Mouse (Mus musculus) left cerebral cortex, postnatal 4 days (tissue): Measurements from ENCODE around the gene Mrpl21. TPM values are rescaled to one million over a fixed set of nuclear protein-coding genes. Genes with fewer than 3 reads are reported as not detected.

Source experiments
- DNase-seq: peaks from one replicate; pipeline ENCODE4 v3.0.0-alpha.2; 2022
- intact Hi-C: fragments of 180-260 bp; cut with DNase I; formaldehyde crosslinking; loops from one replicate; pipeline ENCODE4 v1.15.1; 2025
- total RNA-seq, 2 experiments: library from RNA; stranded (reverse); gene quantifications; 2 replicates each; pipeline ENCODE4 v1.2.3; 2021

The Mrpl21 gene
- 10 to 100 TPM; 51.5 to 52.5 TPM for total RNA-seq

DNA sequence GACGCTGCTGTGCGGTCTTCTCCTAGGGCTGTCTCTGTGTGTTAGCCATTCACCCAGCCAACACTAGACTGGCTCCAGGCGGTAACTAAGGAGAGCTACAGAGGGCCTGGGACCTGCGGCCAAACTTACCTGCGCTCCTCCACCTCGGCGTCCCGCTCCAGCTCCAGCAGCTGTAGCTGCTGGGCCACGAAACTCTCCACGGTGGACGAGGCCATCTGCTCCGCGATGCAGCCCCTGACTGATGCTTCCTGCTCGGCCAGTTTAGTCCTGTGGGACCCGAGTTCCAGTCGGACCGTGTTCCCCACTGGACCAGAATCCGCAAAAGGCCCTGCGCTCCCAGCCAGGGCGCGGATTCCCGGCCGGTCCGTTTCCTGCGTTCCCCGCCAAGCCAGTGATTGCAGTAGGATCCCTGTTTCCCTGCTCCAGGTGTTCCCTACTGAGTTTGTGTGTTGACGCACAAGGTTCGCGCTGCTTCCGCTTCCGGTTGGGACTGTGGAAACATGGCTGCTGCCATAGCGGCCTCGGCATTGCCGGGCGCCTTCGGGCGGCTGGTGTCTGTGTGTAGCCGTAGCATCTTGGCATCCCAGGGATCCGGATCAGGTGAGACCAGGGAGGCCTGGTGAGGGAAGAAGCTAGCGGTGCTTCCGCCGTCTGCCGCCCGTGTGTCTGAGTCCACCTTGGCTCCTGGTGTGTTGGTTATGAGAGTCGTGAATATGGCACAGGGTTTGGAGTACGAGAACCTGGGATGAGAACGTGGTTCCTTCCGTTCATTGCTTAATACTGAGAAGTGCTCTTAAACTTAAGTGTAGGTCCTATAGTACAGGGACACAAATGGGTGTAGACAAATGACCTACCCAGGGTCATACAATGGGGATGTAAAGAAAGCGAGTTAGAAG lies at the start of gene Mrpl21, which contains the start of gene Ighmbp2:
Gene Mrpl21 (plus strand): TSS at position 330 of the 896 bp plus-strand sequence.
Gene Ighmbp2 (minus strand): TSS at position 446 of the 896 bp plus-strand sequence.
- intact Hi-C loops = no loop called here
- DNase-seq = peak; percentile 88

DNA sequence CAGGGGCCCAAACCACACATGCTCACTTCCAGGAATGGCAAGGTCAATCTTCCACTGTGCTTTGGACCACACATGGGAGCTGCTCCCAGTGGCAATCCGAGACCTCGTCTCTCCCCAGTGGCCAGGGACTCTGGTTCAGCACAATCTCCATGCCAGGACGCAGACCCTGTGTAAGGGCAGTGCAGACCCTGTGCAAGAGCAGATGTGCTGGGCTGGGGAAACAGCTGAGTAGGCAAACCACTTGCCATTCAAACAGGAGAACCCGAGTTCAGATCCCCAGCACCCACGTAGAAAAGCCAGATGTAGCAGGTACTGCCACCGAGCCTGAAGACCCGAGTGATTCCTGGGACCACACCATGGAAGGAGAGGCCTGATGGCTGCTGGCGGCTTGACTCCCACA lies 22.7 kb upstream of the Mrpl21 start:
- DNase-seq = no peak
- intact Hi-C loops = no loop called here

DNA sequence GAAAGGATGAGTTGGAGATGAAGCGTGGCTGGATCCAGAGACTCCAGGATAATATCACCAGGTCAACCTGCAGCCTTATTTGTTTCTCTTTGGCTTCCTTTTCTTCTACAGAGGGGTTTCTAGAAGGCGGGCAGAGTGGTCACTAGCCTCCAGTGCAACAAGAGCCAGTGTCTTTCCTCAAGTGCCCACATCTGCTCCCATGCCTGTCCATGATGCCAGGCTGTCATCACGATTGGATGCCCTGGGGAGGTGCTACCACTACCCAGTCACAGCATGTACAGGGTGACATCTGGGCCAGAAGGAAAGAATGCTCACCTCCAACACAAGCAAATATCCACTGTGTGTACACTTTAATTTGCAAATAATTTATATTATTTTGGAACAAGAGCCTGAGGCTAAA lies 22.1 kb upstream of the Mrpl21 start:
- intact Hi-C loops = no loop called here
- no peak for DNase-seq

DNA sequence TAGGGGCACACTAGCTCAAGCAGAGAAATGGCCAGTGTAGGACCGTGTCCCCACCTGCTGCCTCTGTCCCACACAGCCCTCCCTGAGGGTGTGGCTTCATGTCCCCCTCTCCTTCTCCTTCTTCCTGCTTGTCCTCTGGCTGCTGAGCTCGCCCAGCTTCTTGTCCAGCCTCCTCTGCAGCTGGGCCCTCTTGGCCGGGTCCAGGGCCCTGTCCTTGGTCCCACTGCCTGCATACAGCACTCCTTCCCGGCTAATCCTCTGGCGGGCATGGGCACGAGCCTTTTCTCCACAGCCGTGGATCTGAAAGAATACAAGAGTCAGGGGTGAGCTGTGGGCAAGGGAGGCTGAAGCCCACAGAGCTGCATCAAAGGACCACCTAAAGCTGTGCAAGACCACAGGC lies 21.4 kb upstream of the Mrpl21 start:
- intact Hi-C loops = no loop called here

DNA sequence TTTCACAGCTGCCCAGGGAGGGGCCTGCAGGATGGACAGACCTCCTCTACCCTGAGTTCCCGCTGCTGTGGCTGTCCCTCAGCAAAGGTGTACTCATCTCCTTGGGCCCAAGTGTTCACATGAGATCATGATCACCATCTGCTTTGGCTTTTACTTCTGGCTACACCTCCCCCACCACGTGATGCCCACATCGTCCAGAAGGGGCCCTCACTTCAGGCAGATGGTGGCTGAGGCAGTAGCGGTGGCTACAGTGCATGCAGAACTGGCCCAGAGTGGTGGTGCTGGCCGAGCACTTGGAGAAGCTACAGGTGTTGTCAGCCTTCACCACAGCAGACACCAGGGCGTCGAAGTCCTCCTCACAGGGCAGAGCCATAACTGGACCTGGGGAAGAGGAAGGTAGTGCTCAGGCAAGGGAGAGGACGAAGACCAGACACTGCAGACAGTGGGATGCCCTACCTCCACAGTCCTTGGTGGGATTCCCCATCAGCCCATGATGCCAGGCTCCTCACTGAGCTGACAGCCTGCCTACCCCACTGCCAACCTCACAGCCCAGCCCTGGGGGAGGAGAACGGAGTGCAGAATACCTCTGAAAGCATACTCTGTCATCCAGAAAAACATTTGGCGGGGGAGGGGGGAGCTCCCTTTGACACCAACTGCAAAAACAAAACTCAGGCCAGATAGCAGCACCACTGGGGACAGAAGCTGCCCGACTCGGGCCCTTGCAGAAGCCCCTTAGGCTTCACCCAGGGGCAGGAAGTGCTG lies 20.8 kb upstream of the Mrpl21 start:
- DNase-seq = peak; percentile 20
- intact Hi-C loops = no loop called here

More for the DNA sequence above, 21.4 kb upstream of the Mrpl21 start:
- no peak for DNase-seq

DNA sequence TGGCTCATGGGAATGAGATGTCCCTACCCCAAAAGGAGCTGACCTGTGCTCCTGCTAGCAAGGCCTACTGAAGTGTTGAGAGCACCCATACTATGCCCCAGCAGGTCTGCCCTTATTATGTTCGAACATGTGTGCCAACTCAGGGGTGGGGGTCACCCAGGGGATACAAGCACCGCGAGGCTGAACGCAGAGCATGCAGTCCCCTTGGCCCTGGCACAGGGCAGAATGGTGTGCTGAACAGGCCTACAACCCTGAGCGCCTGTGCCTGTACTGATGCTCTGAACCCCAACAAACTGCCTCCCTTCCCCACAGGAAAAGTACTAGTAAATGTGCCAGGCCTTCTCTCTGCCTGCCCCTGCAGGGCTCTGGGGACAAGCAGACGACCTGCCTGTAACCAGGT lies 18.4 kb upstream of the Mrpl21 start:
- intact Hi-C loops = no loop called here
- DNase-seq = no peak

DNA sequence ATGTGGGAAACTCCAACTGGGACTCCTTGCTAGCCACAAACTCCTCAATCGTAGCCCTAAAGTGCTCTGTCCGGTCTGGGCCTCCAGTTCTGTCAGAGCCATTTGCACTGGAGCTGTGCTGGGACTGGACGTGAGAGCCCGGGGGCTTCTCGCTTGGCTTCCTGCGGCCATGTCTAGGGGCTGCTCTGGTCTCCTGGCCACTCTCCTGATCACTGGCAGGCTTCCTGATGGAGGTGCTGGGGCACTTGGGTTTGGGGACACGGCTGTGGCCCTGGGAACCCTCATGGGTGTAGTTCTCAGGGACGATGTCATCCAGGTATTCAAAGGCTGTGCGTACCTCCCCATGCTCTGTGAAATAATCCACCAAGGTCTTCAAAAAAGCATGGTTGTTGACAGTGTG lies 17.5 kb upstream of the Mrpl21 start:
- intact Hi-C loops = no loop called here
- no peak for DNase-seq

DNA sequence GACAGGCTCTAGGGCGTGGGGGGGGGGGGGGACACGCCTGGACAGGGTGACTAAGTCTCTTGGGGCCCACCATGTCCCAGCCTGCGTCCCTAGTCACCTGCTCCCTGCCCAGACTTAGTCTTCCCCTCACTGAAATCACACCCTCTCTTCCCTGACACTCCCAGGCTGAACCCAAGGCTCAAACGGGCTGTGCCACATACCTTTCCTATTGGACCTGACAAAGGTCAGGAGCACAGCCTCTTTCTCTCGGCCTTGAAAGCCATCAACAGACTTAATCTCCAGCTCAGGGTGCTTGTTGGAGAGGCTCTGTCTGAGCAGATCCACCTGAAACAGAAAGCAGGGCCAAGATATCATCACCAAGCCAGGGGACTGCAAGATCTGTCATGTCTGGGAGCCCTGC lies 16.6 kb upstream of the Mrpl21 start:
- intact Hi-C loops = no loop called here
- DNase-seq = no peak

DNA sequence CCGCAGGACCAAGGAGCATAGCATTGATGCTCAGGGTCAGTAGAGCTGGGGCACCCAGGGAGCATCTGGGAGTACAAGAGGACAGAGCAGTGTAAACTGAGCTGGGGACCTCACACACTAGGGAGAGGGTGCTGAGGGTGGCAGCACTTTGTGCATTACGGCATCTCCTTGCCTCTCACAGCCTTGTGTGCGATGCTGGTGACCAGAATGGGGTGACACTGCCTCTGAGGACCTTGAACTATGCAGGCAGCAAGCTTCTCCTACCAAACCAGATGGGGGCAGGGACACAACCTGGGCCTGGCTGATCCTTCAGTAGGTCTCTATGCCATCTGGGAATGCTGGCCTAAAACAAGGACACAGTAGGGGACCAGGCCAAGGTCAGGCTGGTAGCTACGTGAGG lies 16.0 kb upstream of the Mrpl21 start:
- DNase-seq = no peak
- intact Hi-C loops = no loop called here

DNA sequence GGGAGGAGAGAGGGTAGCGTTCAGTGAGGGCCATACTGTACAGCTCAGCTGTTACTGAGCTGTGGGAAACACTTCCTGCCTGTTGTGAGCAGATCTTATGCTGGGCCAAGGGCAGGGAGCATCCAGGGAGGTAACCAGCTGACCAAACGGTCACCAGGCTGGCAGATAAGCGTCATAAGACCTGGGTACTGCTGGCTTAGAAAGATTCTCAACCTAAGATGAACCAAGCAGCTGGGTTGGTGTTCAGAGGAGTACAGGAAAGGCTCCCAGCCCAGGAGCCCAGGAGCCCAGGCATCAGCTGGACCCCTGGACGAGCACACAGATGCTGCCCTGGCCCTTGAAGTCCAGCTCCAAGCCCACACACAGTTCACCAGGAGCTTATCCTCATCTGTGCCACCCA lies 15.4 kb upstream of the Mrpl21 start:
- DNase-seq = no peak
- intact Hi-C loops = no loop called here

DNA sequence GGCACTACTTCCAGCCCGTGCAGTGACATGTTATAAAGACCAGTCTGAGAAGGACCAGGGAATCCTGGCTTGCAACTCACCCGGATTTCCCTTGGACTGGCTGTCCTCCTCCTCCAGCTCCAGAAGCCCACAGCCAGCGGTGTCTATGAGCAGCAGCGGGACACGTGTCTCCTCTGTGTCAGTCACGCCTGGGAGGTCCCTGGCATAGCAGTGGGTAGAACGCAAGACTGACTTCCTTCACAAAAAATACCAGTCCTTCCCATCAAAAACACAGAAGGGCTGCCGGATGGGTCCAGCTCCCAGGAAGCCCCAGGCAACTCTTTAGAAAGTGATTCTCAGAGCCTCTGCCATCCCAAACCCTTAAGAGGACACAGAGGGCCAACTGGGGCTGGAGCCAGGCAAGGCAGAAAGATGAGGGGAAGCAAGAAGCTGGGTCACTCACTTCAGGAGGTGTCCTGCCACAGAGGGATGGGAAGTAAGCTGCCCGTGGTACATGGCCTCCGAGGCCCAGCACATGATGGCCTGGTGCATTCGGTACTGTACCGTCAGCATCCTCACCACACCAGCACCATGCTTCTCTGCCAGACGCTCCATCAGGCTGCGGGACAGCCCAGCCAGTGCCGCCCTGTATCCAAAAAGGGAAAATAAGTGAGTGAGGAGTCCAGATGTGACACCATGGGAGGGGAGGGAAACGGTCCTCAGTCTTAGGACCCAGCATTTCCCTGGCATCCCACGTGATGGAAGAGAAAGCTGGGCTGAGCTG lies 14.3 kb upstream of the Mrpl21 start:
- no peak for DNase-seq

DNA sequence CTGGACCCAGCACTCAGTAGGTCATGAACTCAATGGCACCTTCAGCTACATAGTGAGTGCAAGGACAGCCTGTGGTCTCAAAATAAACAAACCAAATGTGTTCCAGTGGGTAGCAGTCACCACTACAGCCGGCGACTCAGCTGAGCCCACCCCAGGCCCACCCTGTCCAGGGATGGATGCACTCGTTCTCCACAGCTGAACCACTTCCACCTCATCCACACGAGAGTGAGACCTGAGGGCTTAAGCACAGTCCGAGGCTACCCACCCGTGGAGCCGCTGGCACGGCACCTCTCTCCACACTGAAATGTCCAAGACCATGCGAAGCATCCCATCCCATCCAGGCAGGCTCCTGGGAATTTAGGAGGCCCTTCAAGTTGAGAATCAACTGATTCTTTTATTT lies 13.4 kb upstream of the Mrpl21 start:
- intact Hi-C loops = no loop called here
- no peak for DNase-seq

More for the DNA sequence above, 14.3 kb upstream of the Mrpl21 start:
- intact Hi-C loops = no loop called here

DNA sequence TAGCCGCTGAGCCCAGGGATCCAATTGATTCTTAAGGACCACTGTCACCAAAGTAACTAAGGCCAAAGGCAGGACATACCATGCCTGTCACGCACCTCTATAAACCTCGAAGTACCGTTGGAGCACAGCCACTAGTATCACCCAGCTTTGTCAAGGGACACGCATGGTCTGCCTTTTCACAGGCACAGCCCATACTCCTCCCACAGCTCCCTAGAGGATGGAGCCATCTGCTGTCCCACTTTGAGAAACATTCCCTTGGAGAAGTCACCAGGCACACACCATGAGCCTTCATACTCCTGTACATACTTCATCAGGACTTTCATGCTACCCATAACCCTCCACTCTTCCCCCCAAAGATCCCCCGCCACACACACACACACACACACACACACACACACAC lies 12.9 kb upstream of the Mrpl21 start:
- intact Hi-C loops = no loop called here
- no peak for DNase-seq

DNA sequence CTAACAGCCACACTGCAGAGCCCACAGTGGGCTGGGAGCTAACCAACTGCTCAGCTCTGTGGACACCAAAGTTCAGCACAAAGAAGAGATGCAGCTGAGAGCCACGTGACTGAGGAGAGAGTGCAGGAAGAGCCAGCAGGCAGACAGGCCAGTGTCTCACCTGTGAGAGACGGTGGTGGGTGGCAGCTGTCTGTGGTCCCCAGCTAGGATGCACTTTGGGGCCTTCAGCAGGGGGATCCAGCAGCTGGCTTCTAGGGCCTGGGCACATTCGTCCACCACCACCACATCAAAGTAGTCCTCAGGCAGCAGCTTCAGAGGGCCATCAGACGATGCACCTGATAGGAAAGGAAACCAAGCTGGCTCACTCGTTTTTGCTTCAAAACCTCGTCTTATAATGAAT lies 11.3 kb upstream of the Mrpl21 start:
- no peak for DNase-seq
- intact Hi-C loops = no loop called here

DNA sequence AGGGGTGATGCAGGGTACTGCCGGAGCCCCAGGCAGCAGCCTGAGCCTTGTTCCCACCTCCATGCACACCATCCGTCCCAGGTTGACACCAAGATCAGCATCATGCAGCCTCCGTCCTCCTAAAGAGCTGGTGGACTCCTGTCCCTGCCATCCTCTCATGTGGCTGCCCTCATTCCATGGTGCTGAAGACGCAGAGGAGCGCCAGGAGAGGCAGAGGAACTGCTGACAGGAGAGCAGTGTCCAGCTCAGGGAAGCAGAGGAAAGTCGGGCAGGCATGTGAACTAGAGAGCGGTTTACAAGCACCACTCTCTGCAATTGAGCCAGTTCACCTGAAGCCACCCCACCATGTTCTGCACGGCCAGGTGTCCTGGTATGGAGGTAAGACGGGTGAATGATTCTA lies 9.4 kb upstream of the Mrpl21 start:
- intact Hi-C loops = no loop called here
- DNase-seq = no peak

DNA sequence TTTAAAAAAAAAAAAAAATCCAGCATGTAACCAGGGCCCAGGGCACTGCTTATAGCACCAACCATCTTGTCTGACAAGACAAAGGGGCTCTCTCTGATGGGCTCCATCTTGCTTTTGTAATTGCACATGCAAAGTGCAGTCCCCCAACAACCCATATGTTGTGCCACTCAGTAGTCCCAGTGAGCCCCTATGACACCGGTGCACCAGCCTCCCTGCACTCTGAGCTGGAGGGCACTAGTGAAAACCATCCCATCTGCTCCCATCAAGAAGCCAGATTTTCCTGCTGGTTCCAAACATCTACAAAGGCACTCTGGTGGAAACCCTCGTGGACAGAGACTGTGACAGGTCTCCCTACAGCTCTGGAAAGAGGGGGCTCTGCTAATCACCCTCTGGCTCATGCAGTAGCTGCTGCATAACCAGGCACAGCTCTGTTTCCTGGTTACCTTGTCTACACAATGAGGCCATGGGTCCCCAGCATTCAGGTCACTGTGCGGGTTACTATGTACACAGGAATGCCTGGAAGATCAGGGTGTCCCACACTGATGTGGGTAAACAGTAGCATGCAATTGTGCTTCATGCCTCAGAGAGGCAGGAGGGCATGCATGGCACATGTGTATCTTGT lies 6.8 kb upstream of the Mrpl21 start:
- no peak for DNase-seq
- intact Hi-C loops = no loop called here

DNA sequence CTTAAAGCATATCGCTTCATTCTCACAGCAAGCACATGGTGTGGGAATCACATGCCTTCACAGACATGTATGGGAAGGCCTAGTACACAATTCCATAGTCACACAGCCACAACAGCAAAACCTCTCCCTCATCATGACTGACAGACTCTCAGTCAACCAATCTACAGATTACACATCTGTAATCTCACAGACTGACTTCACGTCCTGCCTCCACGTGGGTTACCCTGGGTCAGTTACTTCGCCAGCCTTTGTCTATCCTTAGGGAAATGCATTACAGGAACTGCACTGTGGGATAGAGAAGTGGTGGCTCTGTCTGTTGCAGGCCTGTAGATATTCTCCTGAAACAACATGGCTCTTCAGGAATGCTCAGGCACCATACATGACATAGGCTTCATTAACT lies 815 bp upstream of the Mrpl21 start:
- intact Hi-C loops = no loop called here
- no peak for DNase-seq

DNA sequence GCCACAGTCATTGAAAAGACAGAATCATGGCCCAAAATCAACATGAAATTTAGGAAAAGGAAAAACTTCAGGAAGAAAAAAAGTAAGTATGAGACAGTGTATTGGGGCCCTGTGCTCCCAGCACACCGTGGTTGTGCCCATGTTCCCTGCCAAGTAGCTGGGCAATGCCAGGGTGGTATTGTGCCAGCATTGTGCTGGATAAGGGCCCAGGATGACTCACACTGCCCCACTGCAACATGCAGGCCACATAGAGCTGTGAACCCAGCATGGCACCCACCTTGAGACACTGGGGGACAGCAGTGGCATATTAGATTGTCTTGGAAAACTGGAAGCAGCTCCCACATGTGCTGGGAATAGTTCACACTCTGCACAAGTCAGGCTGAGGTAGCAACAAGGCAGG lies 6.3 kb downstream of the Mrpl21 start:
- intact Hi-C loops = no loop called here
- DNase-seq = no peak

DNA sequence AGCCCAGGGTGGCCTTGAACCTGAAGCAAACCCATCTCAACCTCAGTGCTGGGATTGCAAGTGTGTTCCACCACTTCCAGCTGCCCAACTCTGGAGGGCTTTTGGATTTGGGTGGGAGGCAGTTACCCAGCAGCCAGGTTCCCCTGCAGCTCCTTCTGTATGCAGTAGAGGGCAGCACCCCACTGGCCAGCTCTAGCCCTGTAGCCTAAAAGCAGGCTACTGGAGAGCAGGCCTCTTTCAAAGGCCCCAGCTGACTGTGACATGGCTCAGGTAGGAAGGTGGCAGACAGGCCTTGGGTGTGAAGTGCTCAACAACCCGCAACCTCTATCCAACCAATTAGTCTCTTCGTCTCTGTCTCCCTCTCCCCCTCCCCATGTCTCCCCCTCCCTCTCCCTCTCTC lies 9.3 kb downstream of the Mrpl21 start:
- peak; percentile 66 for DNase-seq
- intact Hi-C loops = loop anchor here (5.0 kb wide), 1 partner anchor 160 kb away; no protein-coding TSS in a partner anchor

DNA sequence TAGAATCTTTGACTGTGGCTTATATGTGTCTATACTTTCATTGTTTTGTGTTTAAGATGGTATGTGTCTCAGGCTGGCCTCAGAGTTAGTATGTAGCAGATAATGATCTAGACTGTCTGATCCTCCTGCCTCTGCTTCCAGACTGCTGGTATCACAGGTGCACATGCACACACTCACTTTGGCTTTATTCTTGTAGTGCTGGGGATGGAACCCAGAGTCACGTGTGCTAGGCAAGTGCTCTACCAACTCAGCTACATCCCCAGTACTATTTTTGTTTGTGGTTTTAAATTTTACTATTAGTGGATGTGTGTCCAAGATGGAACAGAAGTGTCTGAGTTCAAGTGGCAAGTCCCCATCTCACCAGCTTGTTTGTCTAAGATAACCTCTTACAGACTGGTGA lies 10.3 kb downstream of the Mrpl21 start:
- no peak for DNase-seq
- intact Hi-C loops = loop anchor here (5.0 kb wide), 1 partner anchor 159 kb away; no protein-coding TSS in a partner anchor

DNA sequence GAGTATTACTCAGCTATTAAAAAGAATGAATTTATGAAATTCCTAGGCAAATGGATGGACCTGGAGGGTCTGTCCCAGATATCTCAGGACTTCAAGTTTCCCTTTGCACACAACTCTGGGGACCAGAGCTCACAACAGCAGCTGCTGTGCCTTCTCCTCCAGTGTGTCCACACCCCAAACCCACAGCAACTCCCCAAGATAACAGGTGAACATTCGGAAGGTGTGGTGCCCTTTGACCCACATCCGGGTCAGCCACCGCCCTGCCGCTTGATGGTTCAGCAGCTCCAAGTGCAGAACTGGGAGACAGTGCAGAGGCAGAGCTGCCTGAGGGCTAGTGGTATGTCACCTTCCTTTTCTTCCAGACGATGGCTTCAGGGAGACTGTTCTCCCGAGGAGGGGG lies 12.5 kb downstream of the Mrpl21 start:
- DNase-seq = no peak
- intact Hi-C loops = no loop called here
